ENCODE assay signal across 8 mouse cellular contexts in the genomic region with DNA sequence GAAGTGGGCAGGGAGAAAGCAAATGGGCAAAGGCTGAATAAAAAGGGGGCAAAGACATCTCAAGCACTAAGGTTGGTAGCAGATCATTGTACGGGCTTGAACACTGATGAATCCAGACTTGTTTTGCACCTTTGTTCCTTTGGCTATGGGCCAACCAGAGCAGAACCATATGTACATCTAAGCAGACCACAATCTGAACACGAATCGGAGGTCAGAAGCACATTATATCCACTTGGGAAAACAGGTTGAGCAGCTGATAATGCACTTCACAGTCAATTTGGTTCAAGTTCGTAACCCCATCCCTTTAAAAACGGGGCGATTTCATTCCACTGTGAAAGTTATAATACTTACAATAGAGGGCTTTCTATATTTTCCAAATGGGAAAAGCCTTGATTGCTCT. TPM values are rescaled to one million over a fixed set of nuclear protein-coding genes. Genes with fewer than 3 reads are reported as not detected.
DNase-seq lines count a peak whose midpoint lies in the region; ATAC-seq and TF ChIP-seq lines count a peak whose summit lies in the region.

No protein-coding gene starts in this region.

- H3K27ac ChIP-seq in forebrain, embryonic 11.5 days (ENCODE audit: low read depth, low read length) = peak overlapping the region; percentile 19; the same call in 1 of the 2 replicates
- peak overlapping the region; percentile 72 for H3K27ac ChIP-seq in intestine, postnatal 0 days (ENCODE audit: low read depth, low read length)
- H3K27ac ChIP-seq in liver, postnatal 0 days (ENCODE audit: low read depth) = peak overlapping the region; percentile 97

- peak overlapping the region; percentile 88 for H3K9ac ChIP-seq in forebrain, embryonic 11.5 days (ENCODE audit: low read length)
- peak overlapping the region; percentile 48 for H3K9ac ChIP-seq in intestine, postnatal 0 days (ENCODE audit: low read depth, low read length)
- H3K9ac ChIP-seq in liver, postnatal 0 days (replicated peaks) = peak overlapping the region; percentile 72

- WGBS in forebrain, embryonic 11.5 days = 17% methylated on average over 6 of the region's 6 CpGs
- 1% methylated on average over 6 of the region's 6 CpGs for WGBS in intestine, postnatal 0 days
- 4% methylated on average over 6 of the region's 6 CpGs for WGBS in liver, postnatal 0 days (ENCODE audit: insufficient replicate concordance)

- H3K27me3 ChIP-seq in forebrain, embryonic 11.5 days (ENCODE audit: control insufficient read depth, insufficient read depth, low read length) = no peaks in the 10 kb centered on the region
- H3K27me3 ChIP-seq in intestine, postnatal 0 days (replicated peaks; ENCODE audit: control insufficient read depth, insufficient read depth, low read length) = no peaks in the 10 kb centered on the region
- no peaks in the 10 kb centered on the region for H3K27me3 ChIP-seq in liver, postnatal 0 days (ENCODE audit: insufficient read depth, low read length)

- peak; percentile 15 for DNase-seq in embryo, embryonic 11 days
- DNase-seq in embryo, embryonic 9.5 days (ENCODE audit: extremely low spot score) = no peak
- DNase-seq in NIH3T3 (ENCODE audit: low read depth) = peak; percentile 58
- no peak for DNase-seq in forebrain, embryonic 11.5 days (ENCODE audit: low spot score)
- peak; percentile 54 for DNase-seq in liver, postnatal 0 days
- DNase-seq in retina, embryonic 14.5 days (ENCODE audit: low spot score) = peak; percentile 57
- DNase-seq in adrenal gland, postnatal 25 days = no peak

- no peak for TF ChIP-seq EP300 in liver, postnatal 0 days (IDR thresholded peaks at IDR 0.05; ENCODE audit: low read depth)

- H3K36me3 ChIP-seq in forebrain, embryonic 11.5 days (ENCODE audit: control insufficient read depth, insufficient read depth, low read length) = no peaks in the 10 kb centered on the region
- no peaks in the 10 kb centered on the region for H3K36me3 ChIP-seq in intestine, postnatal 0 days (ENCODE audit: control insufficient read depth, insufficient read depth)
- H3K36me3 ChIP-seq in liver, postnatal 0 days (replicated peaks; ENCODE audit: insufficient read depth, low read length) = 0 out of 2 replicates have a peak, but pooled peaks cover under 1% of the 10 kb centered on the region

- H3K4me3 ChIP-seq in forebrain, embryonic 11.5 days (ENCODE audit: low read depth, low read length) = peak overlapping the region; percentile 96
- peak overlapping the region; percentile 100 for H3K4me3 ChIP-seq in intestine, postnatal 0 days (ENCODE audit: low read depth, low read length)
- H3K4me3 ChIP-seq in liver, postnatal 0 days (ENCODE audit: low read depth, low read length) = peak overlapping the region; percentile 97

- no peak for ATAC-seq in forebrain, embryonic 11.5 days (replicated peaks; ENCODE audit: low FRiP score)
- ATAC-seq in intestine, postnatal 0 days = peak; percentile 17
- peak; percentile 21 for ATAC-seq in liver, postnatal 0 days

- H3K4me1 ChIP-seq in forebrain, embryonic 11.5 days (replicated peaks; ENCODE audit: control insufficient read depth, insufficient read depth, low read length) = no peaks in the 10 kb centered on the region
- 0 out of 2 replicates have a peak, but pooled peaks cover 3% of the 10 kb centered on the region for H3K4me1 ChIP-seq in intestine, postnatal 0 days (replicated peaks; ENCODE audit: control insufficient read depth, insufficient read depth, low read length)
- peaks cover 13% of the 10 kb centered on the region for H3K4me1 ChIP-seq in liver, postnatal 0 days (ENCODE audit: insufficient read depth)

- peak overlapping the region; percentile 62 for H3K4me2 ChIP-seq in forebrain, embryonic 11.5 days (ENCODE audit: low read depth, low read length, severe bottlenecking)
- peak overlapping the region; percentile 89 for H3K4me2 ChIP-seq in intestine, postnatal 0 days (replicated peaks; ENCODE audit: low read depth)
- H3K4me2 ChIP-seq in liver, postnatal 0 days (ENCODE audit: low read depth, low read length) = peak overlapping the region; percentile 95

- no peak for TF ChIP-seq CTCF in intestine, postnatal 0 days (IDR thresholded peaks at IDR 0.05; ENCODE audit: low read depth)
- no peak for TF ChIP-seq CTCF in liver, postnatal 0 days (IDR thresholded peaks at IDR 0.05; ENCODE audit: low read depth)

- no peaks in the 10 kb centered on the region for H3K9me3 ChIP-seq in forebrain, embryonic 11.5 days (ENCODE audit: control insufficient read depth, low read length)
- no peaks in the 10 kb centered on the region for H3K9me3 ChIP-seq in intestine, postnatal 0 days (ENCODE audit: control insufficient read depth)
- H3K9me3 ChIP-seq in liver, postnatal 0 days (ENCODE audit: low read length) = no peaks in the 10 kb centered on the region

RNA-seq across cellular contexts. Expression of a gene that starts 1.0 kb away (rescaled TPM):
- 13.5 and 14.2 TPM in 2 replicates for polyA plus RNA-seq in forebrain, embryonic 11.5 days (2014; fragmentation: Nextera tagmentation; extraction: Ambion mirVana)
- polyA plus RNA-seq in intestine, postnatal 0 days (2015; fragmentation: Nextera tagmentation; extraction: Ambion mirVana) = 5.1 and 5.2 TPM in 2 replicates
- polyA plus RNA-seq in liver, postnatal 0 days (2015; fragmentation: Nextera tagmentation; extraction: Ambion mirVana) = 2.8 and 3.3 TPM in 2 replicates
- 28.6 and 30.2 TPM in 2 replicates for total RNA-seq in adrenal gland, postnatal 25 days (2021)

RNA-seq across cellular contexts. Expression of a gene that starts 7.7 kb away (rescaled TPM):
- polyA plus RNA-seq in forebrain, embryonic 11.5 days (2014; fragmentation: Nextera tagmentation; extraction: Ambion mirVana) = 4.0 and 5.0 TPM in 2 replicates
- polyA plus RNA-seq in intestine, postnatal 0 days (2015; fragmentation: Nextera tagmentation; extraction: Ambion mirVana) = 0.26 and 0.27 TPM in 2 replicates
- polyA plus RNA-seq in liver, postnatal 0 days (2015; fragmentation: Nextera tagmentation; extraction: Ambion mirVana) = 5.3 TPM in 2 replicates
- 15.7 and 16.8 TPM in 2 replicates for total RNA-seq in adrenal gland, postnatal 25 days (2021)

RNA-seq across cellular contexts. Expression of a gene that starts 55.1 kb away (rescaled TPM):
- 77.3 and 88.3 TPM in 2 replicates for polyA plus RNA-seq in forebrain, embryonic 11.5 days (2014; fragmentation: Nextera tagmentation; extraction: Ambion mirVana)
- polyA plus RNA-seq in intestine, postnatal 0 days (2015; fragmentation: Nextera tagmentation; extraction: Ambion mirVana) = 17.4 and 17.5 TPM in 2 replicates
- polyA plus RNA-seq in liver, postnatal 0 days (2015; fragmentation: Nextera tagmentation; extraction: Ambion mirVana) = 8.3 and 9.5 TPM in 2 replicates
- 41.2 and 55.9 TPM in 2 replicates for total RNA-seq in adrenal gland, postnatal 25 days (2021)

Comparison
In these comparisons a context has a peak if more than half of its experiments do, and no peak if none do; other contexts are left out.
1. DNase-seq: peak in embryo, embryonic 11 days (single experiment), NIH3T3 (single experiment), liver, postnatal 0 days (single experiment) and retina, embryonic 14.5 days (single experiment); none in embryo, embryonic 9.5 days (single experiment), forebrain, embryonic 11.5 days (single experiment) and adrenal gland, postnatal 25 days (single experiment).
2. H3K27ac ChIP-seq: peak in every context shown above with its lines; median percentile 97 in liver, postnatal 0 days; 72 in intestine, postnatal 0 days; 19 in forebrain, embryonic 11.5 days.
3. Peak in every context shown above with its lines, with median percentiles within 50 percentile points of each other: H3K4me2 ChIP-seq, H3K4me3 ChIP-seq and H3K9ac ChIP-seq.